8 mouse cellular contexts compared by ENCODE assay signal in genomic region chr12:24680096-24680491, GRCm38 (mm10). TPM values are rescaled to one million over a fixed set of nuclear protein-coding genes. Genes with fewer than 3 reads are reported as not detected.
DNase-seq lines count a peak whose midpoint lies in the region; TF ChIP-seq lines count a peak whose summit lies in the region.

No protein-coding gene starts in this region.

- DNase-seq in right cerebral cortex, adult 18-20 months: peak; percentile 51
- DNase-seq in right cerebral cortex, postnatal 14 days: no peak
- peak; percentile 86 for DNase-seq in heart, adult 9 months (ENCODE audit: low spot score in 2 of 2)
- peak; percentile 54 for DNase-seq in kidney, adult 2 months
- no peak for DNase-seq in lung, adult 2 months
- DNase-seq in right cerebral cortex, postnatal 4 days: peak; percentile 39
- DNase-seq in adrenal gland, postnatal 4 days (ENCODE audit: low spot score in 2 of 2): no peak
- no peak for DNase-seq in spleen, postnatal 4 days (ENCODE audit: low spot score in 2 of 2)

- H3K27me3 ChIP-seq in kidney, adult 2 months (replicated peaks; ENCODE audit: control insufficient read depth, insufficient read depth, low read length): no peaks in the 10 kb centered on the region

- no peak for TF ChIP-seq POLR2A in kidney, adult 2 months (IDR thresholded peaks at IDR 0.05; ENCODE audit: low read depth, low read length)
- peak; percentile 38; the same call in 1 of the 2 replicates for TF ChIP-seq POLR2A in lung, adult 2 months (IDR thresholded peaks at IDR 0.05; ENCODE audit: borderline replicate concordance, extremely low read depth, low read depth, low read length)

- H3K4me3 ChIP-seq in kidney, adult 2 months (ENCODE audit: insufficient read depth, low read depth, low read length): peak overlapping the region; percentile 80
- H3K4me3 ChIP-seq in lung, adult 2 months (replicated peaks; ENCODE audit: extremely low read depth, low read depth, low read length): peak overlapping the region; percentile 61

- WGBS in kidney, adult 2 months: 6% methylated on average over 9 of the region's 9 CpGs
- WGBS in lung, adult 2 months: 26% methylated on average over 9 of the region's 9 CpGs

- H3K27ac ChIP-seq in kidney, adult 2 months (ENCODE audit: insufficient read depth, low read depth, low read length): peak overlapping the region; percentile 97

- TF ChIP-seq CTCF in kidney, adult 2 months (conservative IDR thresholded peaks at IDR 0.05; ENCODE audit: insufficient read depth, insufficient read length, low read depth, low read length): no peak
- no peak for TF ChIP-seq CTCF in lung, adult 2 months (IDR thresholded peaks at IDR 0.05; ENCODE audit: insufficient read depth, low read length)

- H3K4me1 ChIP-seq in kidney, adult 2 months (ENCODE audit: control insufficient read depth, insufficient read depth, low read length): peaks cover 27% of the 10 kb centered on the region
- no peaks in the 10 kb centered on the region; the same call in 1 of the 2 replicates for H3K4me1 ChIP-seq in lung, adult 2 months (ENCODE audit: control insufficient read depth, insufficient read depth, low read length)

- no peaks in the 10 kb centered on the region; the same call in 1 of the 2 replicates for H3K36me3 ChIP-seq in kidney, adult 2 months (ENCODE audit: control insufficient read depth, insufficient read depth, low read length)

RNA-seq across cellular contexts. Expression of gene Cys1, which starts 1.5 kb away (rescaled TPM):
- 71.1 and 93.2 TPM in 2 replicates for polyA plus RNA-seq in kidney, adult 2 months (2012; rRNA removed)
- 16.7 and 22.5 TPM in 2 replicates for polyA plus RNA-seq in lung, adult 2 months (2012; rRNA removed)
- 10 to 100 TPM in 1 of 2 experiments, 1 to 10 TPM in 1; 3.0 to 12.8 TPM for total RNA-seq in adrenal gland, postnatal 4 days (2021)

RNA-seq across cellular contexts. Expression of gene Rrm2, which starts 27.9 kb away (rescaled TPM):
- 1.3 and 1.6 TPM in 2 replicates for polyA plus RNA-seq in kidney, adult 2 months (2012; rRNA removed)
- polyA plus RNA-seq in lung, adult 2 months (2012; rRNA removed): 1.6 and 2.1 TPM in 2 replicates
- 10 to 100 TPM; 75.1 to 95.2 TPM for total RNA-seq in adrenal gland, postnatal 4 days (2021)

RNA-seq across cellular contexts. Expression of gene Klf11, which starts 29.0 kb away (rescaled TPM):
- polyA plus RNA-seq in kidney, adult 2 months (2012; rRNA removed): 8.4 and 8.5 TPM in 2 replicates
- polyA plus RNA-seq in lung, adult 2 months (2012; rRNA removed): 22.1 and 35.2 TPM in 2 replicates
- total RNA-seq in adrenal gland, postnatal 4 days (2021): 10 to 100 TPM; 30.7 TPM

Comparison
In these comparisons a context has a peak if more than half of its experiments do, and no peak if none do; other contexts are left out.
1. DNase-seq: peak in right cerebral cortex, adult 18-20 months (single experiment), heart, adult 9 months (2 of 2), kidney, adult 2 months (single experiment) and right cerebral cortex, postnatal 4 days (single experiment); none in right cerebral cortex, postnatal 14 days (single experiment), lung, adult 2 months (single experiment), adrenal gland, postnatal 4 days (0 of 2) and spleen, postnatal 4 days (0 of 2).